Mouse (Mus musculus): ENCODE data around the gene Isy1. TPM values are rescaled to one million over a fixed set of nuclear protein-coding genes. Genes with fewer than 3 reads are reported as not detected.
A peak's percentile ranks its signal among the peaks of the same experiment; 100 is the strongest.

Gene Isy1
- total RNA-seq (2014; fragmentation: Nextera tagmentation) = 85.1 and 88.1 TPM in 2 replicates
- total RNA-seq (2017) = 228 and 235 TPM in 2 replicates

GRCm38 (mm10) chr6:87838551-87839197 lies at the start of gene Isy1:
Gene Isy1, minus strand, starts transcription at chr6:87838798.
- peak; percentile 93 for ATAC-seq (replicated peaks; ENCODE audit: low FRiP score, low TSS enrichment, poor library complexity, severe bottlenecking)

- peak; percentile 92 for ATAC-seq (replicated peaks; ENCODE audit: low FRiP score, low TSS enrichment, poor library complexity, severe bottlenecking)
Observed at GRCm38 (mm10) chr6:87887594-87888233, 49.1 kb upstream of the Isy1 start, which contains the start of gene Copg1. Gene Copg1, plus strand, starts transcription at chr6:87887814.

- no peak for ATAC-seq (replicated peaks; ENCODE audit: low FRiP score, low TSS enrichment, poor library complexity, severe bottlenecking)
Observed at GRCm38 (mm10) chr6:87886721-87887120, 48.1 kb upstream of the Isy1 start.

GRCm38 (mm10) chr6:87882816-87883215 lies 44.2 kb upstream of the Isy1 start:
- ATAC-seq (replicated peaks; ENCODE audit: low FRiP score, low TSS enrichment, poor library complexity, severe bottlenecking) = peak; percentile 47; the same call in 1 of the 2 replicates

GRCm38 (mm10) chr6:87882221-87882620 lies 43.6 kb upstream of the Isy1 start:
- ATAC-seq (replicated peaks; ENCODE audit: low FRiP score, low TSS enrichment, poor library complexity, severe bottlenecking) = no peak

- no peak for ATAC-seq (replicated peaks; ENCODE audit: low FRiP score, low TSS enrichment, poor library complexity, severe bottlenecking)
Observed at GRCm38 (mm10) chr6:87879628-87880027, 41.0 kb upstream of the Isy1 start.

GRCm38 (mm10) chr6:87879010-87879409 lies 40.4 kb upstream of the Isy1 start:
- ATAC-seq (replicated peaks; ENCODE audit: low FRiP score, low TSS enrichment, poor library complexity, severe bottlenecking) = peak; percentile 32; the same call in 1 of the 2 replicates

GRCm38 (mm10) chr6:87876068-87876643 lies 37.6 kb upstream of the Isy1 start:
- no peak for ATAC-seq (replicated peaks; ENCODE audit: low FRiP score, low TSS enrichment, poor library complexity, severe bottlenecking)

GRCm38 (mm10) chr6:87875562-87875961 lies 37.0 kb upstream of the Isy1 start:
- no peak for ATAC-seq (replicated peaks; ENCODE audit: low FRiP score, low TSS enrichment, poor library complexity, severe bottlenecking)

- no peak for ATAC-seq (replicated peaks; ENCODE audit: low FRiP score, low TSS enrichment, poor library complexity, severe bottlenecking)
Observed at GRCm38 (mm10) chr6:87875083-87875482, 36.5 kb upstream of the Isy1 start.

GRCm38 (mm10) chr6:87873963-87874362 lies 35.4 kb upstream of the Isy1 start:
- no peak for ATAC-seq (replicated peaks; ENCODE audit: low FRiP score, low TSS enrichment, poor library complexity, severe bottlenecking)

GRCm38 (mm10) chr6:87873104-87873503 lies 34.5 kb upstream of the Isy1 start:
- no peak for ATAC-seq (replicated peaks; ENCODE audit: low FRiP score, low TSS enrichment, poor library complexity, severe bottlenecking)

- ATAC-seq (replicated peaks; ENCODE audit: low FRiP score, low TSS enrichment, poor library complexity, severe bottlenecking) = no peak
Observed at GRCm38 (mm10) chr6:87871240-87871639, 32.6 kb upstream of the Isy1 start.

GRCm38 (mm10) chr6:87870440-87870839 lies 31.8 kb upstream of the Isy1 start:
- ATAC-seq (replicated peaks; ENCODE audit: low FRiP score, low TSS enrichment, poor library complexity, severe bottlenecking) = 0 out of 2 replicates have a peak, but pooled peaks have one; percentile 23

- no peak; the same call in 1 of the 2 replicates for ATAC-seq (replicated peaks; ENCODE audit: low FRiP score, low TSS enrichment, poor library complexity, severe bottlenecking)
Observed at GRCm38 (mm10) chr6:87868871-87869506, 30.4 kb upstream of the Isy1 start.

GRCm38 (mm10) chr6:87867256-87867655 lies 28.7 kb upstream of the Isy1 start:
- peak; percentile 62; the same call in 1 of the 2 replicates for ATAC-seq (replicated peaks; ENCODE audit: low FRiP score, low TSS enrichment, poor library complexity, severe bottlenecking)

GRCm38 (mm10) chr6:87866211-87866610 lies 27.6 kb upstream of the Isy1 start:
- no peak for ATAC-seq (replicated peaks; ENCODE audit: low FRiP score, low TSS enrichment, poor library complexity, severe bottlenecking)

GRCm38 (mm10) chr6:87857071-87857470 lies 18.5 kb upstream of the Isy1 start:
- ATAC-seq (replicated peaks; ENCODE audit: low FRiP score, low TSS enrichment, poor library complexity, severe bottlenecking) = no peak

GRCm38 (mm10) chr6:87853446-87853845 lies 14.8 kb upstream of the Isy1 start:
- no peak for ATAC-seq (replicated peaks; ENCODE audit: low FRiP score, low TSS enrichment, poor library complexity, severe bottlenecking)

GRCm38 (mm10) chr6:87851871-87852270 lies 13.3 kb upstream of the Isy1 start:
- no peak for ATAC-seq (replicated peaks; ENCODE audit: low FRiP score, low TSS enrichment, poor library complexity, severe bottlenecking)

Data from megakaryocyte-erythroid progenitor cell, adult 5-6 weeks (primary cell).